Mouse (Mus musculus) Patski (cell line): ENCODE data around the gene Dync1i2. TPM values are rescaled to one million over a fixed set of nuclear protein-coding genes. Genes with fewer than 3 reads are reported as not detected.
A peak's percentile ranks its signal among the peaks of the same experiment; 100 is the strongest.

Experiments used
- ATAC-seq: fragments of 100-300 bp; one replicate; pipeline ENCODE4 v1.8.0; 2021
- CTCF ChIA-PET: fragments of 350-600 bp; sonication (Branson Sonifier 250); formaldehyde crosslinking; loops from one replicate; lab custom pipeline; 2022; ENCODE audit warnings: inconsistent platforms; lab: Charles Lee
- POLR2A ChIA-PET: fragments of 350-600 bp; sonication (Branson Sonifier 250); formaldehyde crosslinking; loops from one replicate; lab custom pipeline; 2022; ENCODE audit warnings: antibody characterized with exemption, inconsistent platforms; lab: Charles Lee
- DNase-seq: peaks from one replicate; pipeline ENCODE4 v3.0.0-alpha.2; 2011; ENCODE audit warnings: low read depth, low spot score
- H3K27me3 ChIP-seq: fragments of 371-371 bp; one replicate; pipeline ENCODE4 v1.5.1; 2021
- CTCF ChIP-seq: fragments of 100-300 bp; IDR thresholded peaks from one replicate; pipeline ENCODE4 v1.5.1; 2021
- in situ Hi-C: fragments of 300-500 bp; cut with MboI; formaldehyde crosslinking; loops from 3 replicates; pipeline ENCODE4 v1.11.1; 2018; ENCODE audit warnings: low pct_unique_long_range_greater_than_20kb, mixed read lengths
- polyA plus RNA-seq: library from polyadenylated mRNA; unstranded; gene quantifications from one replicate; pipeline ENCODE4 v1.2.3, GENCODE M21; 2021

Dync1i2 gene
- polyA plus RNA-seq, 1 experiment from 2014 or later, result 178 TPM

- ATAC-seq (no peak), DNase-seq (no peak)
- TF ChIP-seq CTCF, result no peak
- CTCF ChIA-PET, result no interaction called here
- in situ Hi-C loops, result no loop called here
- no peaks in the 10 kb centered on the region for H3K27me3 ChIP-seq
- POLR2A ChIA-PET, result interaction anchor here (0.7 kb wide), 1 partner anchor 110 kb away, joined by 4 read pairs; no protein-coding TSS in a partner anchor
These were observed 7.6 kb upstream of the Dync1i2 start for GRCm38 (mm10) chr2:71203819-71204432.

- ChIA-PET CTCF (no interaction called here), POLR2A (no interaction called here)
- DNase-seq (no peak), ATAC-seq (no peak)
- no peaks in the 10 kb centered on the region for H3K27me3 ChIP-seq
- in situ Hi-C loops, result no loop called here
- TF ChIP-seq CTCF, result no peak
These were observed 2.3 kb upstream of the Dync1i2 start for GRCm38 (mm10) chr2:71209041-71209755.

- in situ Hi-C loops, result no loop called here
- DNase-seq (no peak), ATAC-seq (no peak)
- TF ChIP-seq CTCF, result no peak
- no peaks in the 10 kb centered on the region for H3K27me3 ChIP-seq
- POLR2A ChIA-PET, result interaction anchor here (1.6 kb wide), 1 partner anchor 20 kb away, joined by 3 read pairs; no protein-coding TSS in a partner anchor
- CTCF ChIA-PET, result interaction anchor here (0.8 kb wide), 1 partner anchor 24 kb away, joined by 3 read pairs; no protein-coding TSS in a partner anchor
These were observed 410 bp upstream of the Dync1i2 start for GRCm38 (mm10) chr2:71211096-71211495.

- no peaks in the 10 kb centered on the region for H3K27me3 ChIP-seq
- ATAC-seq (no peak), DNase-seq (no peak)
- no peak for TF ChIP-seq CTCF
- ChIA-PET POLR2A (no interaction called here), CTCF (interaction anchor here (1.4 kb wide), 1 partner anchor 20 kb away, joined by 3 read pairs; no protein-coding TSS in a partner anchor)
- in situ Hi-C loops, result no loop called here
These were observed 837 bp downstream of the Dync1i2 start for GRCm38 (mm10) chr2:71212360-71212726.

- H3K27me3 ChIP-seq, result no peaks in the 10 kb centered on the region
- in situ Hi-C loops, result loop anchor here (10.0 kb wide), 1 partner anchor 66 kb away; no protein-coding TSS in a partner anchor
- ChIA-PET CTCF (interaction anchor here (1.5 kb wide), 1 partner anchor 20 kb away, joined by 5 read pairs; no protein-coding TSS in a partner anchor), POLR2A (no interaction called here)
- no peak for DNase-seq
- ATAC-seq, result no peak
- no peak for TF ChIP-seq CTCF
These were observed 9.5 kb downstream of the Dync1i2 start for GRCm38 (mm10) chr2:71221020-71221419.

GRCm38 (mm10) chr2:71227398-71227797, 15.9 kb downstream of the Dync1i2 start:
- in situ Hi-C loops, result loop anchor here (10.0 kb wide), 1 partner anchor 73 kb away; no protein-coding TSS in a partner anchor
- ChIA-PET CTCF (no interaction called here), POLR2A (interaction anchor here (1.2 kb wide), 1 partner anchor 9 kb away, joined by 3 read pairs; no protein-coding TSS in a partner anchor)
- TF ChIP-seq CTCF, result peak; percentile 26
- ATAC-seq (no peak), DNase-seq (no peak)
- no peaks in the 10 kb centered on the region for H3K27me3 ChIP-seq

DNA sequence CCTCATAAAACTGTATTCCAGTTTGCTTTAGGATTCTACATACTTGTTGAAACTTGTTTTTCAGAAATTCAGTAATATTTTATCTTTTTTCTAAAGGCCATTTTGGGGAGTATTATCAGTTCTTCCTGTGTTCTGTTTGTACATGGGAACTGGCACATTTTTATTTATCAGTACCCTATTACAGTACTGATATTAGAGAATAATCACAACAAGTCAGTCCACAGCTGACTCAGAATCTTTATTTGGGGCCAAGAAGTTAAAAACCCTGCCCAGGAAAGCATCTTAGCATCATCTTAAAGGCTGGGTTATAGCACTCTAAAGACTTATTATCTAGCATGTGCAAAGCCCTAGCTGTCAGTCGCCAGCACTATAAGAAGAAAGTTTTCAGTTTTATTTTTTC, 18.1 kb downstream of the Dync1i2 start:
- ATAC-seq, result no peak
- POLR2A ChIA-PET, result no interaction called here
- in situ Hi-C loops, result loop anchor here (10.0 kb wide), 1 partner anchor 75 kb away; no protein-coding TSS in a partner anchor

DNA sequence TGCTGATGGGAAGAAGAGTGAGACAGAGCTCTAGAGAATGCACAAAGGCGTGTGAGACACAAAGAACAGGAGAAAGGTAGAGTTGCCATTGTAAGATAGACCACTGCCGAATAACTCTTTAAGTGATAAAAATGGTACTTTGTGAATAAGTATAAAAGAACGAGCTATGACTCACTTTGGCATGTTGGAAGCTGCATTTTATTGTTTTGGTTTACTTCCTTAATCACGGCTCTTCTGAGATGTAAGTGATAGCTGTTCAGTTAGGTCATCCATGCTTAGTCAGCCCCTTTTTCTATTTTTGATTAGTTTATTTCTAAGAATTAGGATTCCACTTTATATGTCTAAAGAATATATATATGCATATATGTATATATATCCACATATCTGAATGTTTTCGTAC, 20.4 kb downstream of the Dync1i2 start:
- no peak for TF ChIP-seq CTCF
- no peaks in the 10 kb centered on the region for H3K27me3 ChIP-seq
- DNase-seq (no peak), ATAC-seq (no peak)
- ChIA-PET CTCF (interaction anchor here (0.7 to 1.8 kb wide), 6 partner anchors 9 to 77 kb away, joined by 3 to 7 read pairs (median 3); no protein-coding TSS in a partner anchor), POLR2A (no interaction called here)
- in situ Hi-C loops, result no loop called here

More for the DNA sequence above, 18.1 kb downstream of the Dync1i2 start:
- no peak for DNase-seq
- CTCF ChIA-PET, result interaction anchor here (0.9 kb wide), 1 partner anchor 87 kb away, joined by 3 read pairs; no protein-coding TSS in a partner anchor
- no peaks in the 10 kb centered on the region for H3K27me3 ChIP-seq
- TF ChIP-seq CTCF, result no peak

- ATAC-seq, result no peak
- DNase-seq, result no peak
- no peaks in the 10 kb centered on the region for H3K27me3 ChIP-seq
- in situ Hi-C loops, result no loop called here
- CTCF ChIA-PET, result interaction anchor here (0.9 to 1.8 kb wide), 3 partner anchors 70 to 78 kb away, joined by 3 to 7 read pairs (median 3); no protein-coding TSS in a partner anchor
- no peak for TF ChIP-seq CTCF
- POLR2A ChIA-PET, result no interaction called here
These were observed 21.5 kb downstream of the Dync1i2 start for GRCm38 (mm10) chr2:71232976-71233375.

GRCm38 (mm10) chr2:71235420-71235819, 23.9 kb downstream of the Dync1i2 start:
- no peak for TF ChIP-seq CTCF
- in situ Hi-C loops, result no loop called here
- POLR2A ChIA-PET, result no interaction called here
- DNase-seq, result no peak
- no peak for ATAC-seq
- CTCF ChIA-PET, result no interaction called here
- no peaks in the 10 kb centered on the region for H3K27me3 ChIP-seq
